Mouse (Mus musculus) neural tube, embryonic 11.5 days (tissue): ENCODE measurements around the gene BC024978. TPM values are rescaled to one million over a fixed set of nuclear protein-coding genes. Genes with fewer than 3 reads are reported as not detected.
"Not testable (repeated sequence)": the region's sequence is repeated elsewhere in the genome, so short reads cannot be mapped to it uniquely, and the experiment has no call there.

Experiments used
- ATAC-seq: fragments of 200-750 bp; cut with Nextera tagmentation; 2 replicates; pipeline ENCODE4 v1.8.0; 2017; ENCODE audit warnings: moderate number of reproducible peaks, mild to moderate bottlenecking, moderate TSS enrichment, moderate library complexity; ENCODE audit not compliant: insufficient read depth, low FRiP score, low TSS enrichment
- DNase-seq: peaks from one replicate; pipeline ENCODE4 v3.0.0-alpha.2; 2015; ENCODE audit warnings: low spot score
- H3K27ac ChIP-seq: fragments of 300-500 bp; sonication (generic); 2 replicates; pipeline ENCODE4 v1.5.1; 2014; ENCODE audit warnings: low read depth, mild to moderate bottlenecking, low read length
- H3K27me3 ChIP-seq: fragments of 300-500 bp; sonication (generic); 2 replicates; pipeline ENCODE4 v1.6.1; 2014; ENCODE audit warnings: mild to moderate bottlenecking, low read length, mixed read lengths; ENCODE audit not compliant: control insufficient read depth, insufficient read depth
- H3K36me3 ChIP-seq: fragments of 300-500 bp; sonication (generic); 2 replicates; pipeline ENCODE4 v1.6.1; 2014; ENCODE audit warnings: mild to moderate bottlenecking, low read length, moderate library complexity, mixed read lengths; ENCODE audit not compliant: control insufficient read depth, insufficient read depth
- H3K4me1 ChIP-seq: fragments of 300-500 bp; sonication (generic); 2 replicates; pipeline ENCODE4 v1.6.1; 2014; ENCODE audit warnings: low read length, mixed read lengths; ENCODE audit not compliant: control insufficient read depth, insufficient read depth
- H3K4me2 ChIP-seq: fragments of 300-500 bp; sonication (generic); 2 replicates; pipeline ENCODE4 v1.6.1; 2014; ENCODE audit warnings: low read depth, mild to moderate bottlenecking, moderate library complexity
- H3K4me3 ChIP-seq: fragments of 300-500 bp; sonication (generic); 2 replicates; pipeline ENCODE4 v1.5.1; 2014; ENCODE audit warnings: low read depth, low read length
- H3K9ac ChIP-seq: fragments of 300-500 bp; sonication (generic); 2 replicates; pipeline ENCODE4 v1.6.1; 2014; ENCODE audit warnings: mild to moderate bottlenecking, low read length
- H3K9me3 ChIP-seq: fragments of 300-500 bp; sonication (generic); 2 replicates; pipeline ENCODE4 v1.6.1; 2016; ENCODE audit warnings: low read length; ENCODE audit not compliant: control insufficient read depth
- WGBS: fragments of 180-500 bp; shearing (Covaris S2); extraction: QIAGEN DNeasy Blood & Tissue Kit; methylation state at CpG from one replicate; pipeline ENCODE4 v1.1.7; 2014; 5-methylcytosine and 5-hydroxymethylcytosine counted together
- polyA plus RNA-seq: library from polyadenylated mRNA; unstranded; fragments of >200 nt; fragmentation: Nextera tagmentation; extraction: Ambion mirVana; gene quantifications from 2 replicates; pipeline ENCODE4 v1.2.1, GENCODE M21; 2014

Gene BC024978
- polyA plus RNA-seq, 1 experiment from 2014 or later = 4.4 TPM

GRCm38 (mm10) chr7:27232781-27233281 is 37.2 kb downstream of the BC024978 start, which contains the start of gene Coq8b:
Gene Coq8b, plus strand, starts transcription at chr7:27233023.
- peak; percentile 92 for ATAC-seq
- Histone ChIP-seq H3K36me3 (no peaks in the 10 kb centered on the region), H3K27ac (peak within 1 kb of the TSS; percentile 64), H3K27me3 (no peaks in the 10 kb centered on the region), H3K4me2 (peak within 1 kb of the TSS; percentile 42), H3K4me3 (peak within 1 kb of the TSS; percentile 43), H3K4me1 (peaks cover 4% of the 10 kb centered on the region; the same call in 1 of the 2 replicates), H3K9ac (peak within 1 kb of the TSS; percentile 52), H3K9me3 (no peaks in the 10 kb centered on the region)
- peak; percentile 97 for DNase-seq
- WGBS = under 1% methylated on average over 25 of the region's 25 CpGs

- Histone ChIP-seq H3K4me1 (peaks cover 4% of the 10 kb centered on the region; the same call in 1 of the 2 replicates), H3K9ac (peak overlapping the region; percentile 52), H3K36me3 (no peaks in the 10 kb centered on the region), H3K9me3 (no peaks in the 10 kb centered on the region), H3K27me3 (no peaks in the 10 kb centered on the region), H3K4me3 (peak overlapping the region; percentile 43), H3K4me2 (peak overlapping the region; percentile 42), H3K27ac (peak overlapping the region; percentile 3)
- ATAC-seq (peak; percentile 45), DNase-seq (no peak)
- 5% methylated on average over 5 of the region's 6 CpGs for WGBS
Measured at GRCm38 (mm10) chr7:27233300-27233699, 37.7 kb downstream of the BC024978 start.

- no peak overlapping the region for H3K4me3 ChIP-seq
- H3K27ac ChIP-seq = no peak overlapping the region
- H3K27me3 ChIP-seq = no peaks in the 10 kb centered on the region
- H3K4me2 ChIP-seq = no peak overlapping the region
- no peaks in the 10 kb centered on the region; the same call in 1 of the 2 replicates for H3K36me3 ChIP-seq
- WGBS = 90% methylated on average over 2 of the region's 2 CpGs
- no peaks in the 10 kb centered on the region for H3K9me3 ChIP-seq
- DNase-seq = no peak
- H3K4me1 ChIP-seq = peaks cover 4% of the 10 kb centered on the region; the same call in 1 of the 2 replicates
- H3K9ac ChIP-seq = no peak overlapping the region
- ATAC-seq = no peak
Measured at GRCm38 (mm10) chr7:27235726-27236125, 40.1 kb downstream of the BC024978 start.

GRCm38 (mm10) chr7:27237527-27237926 is 41.9 kb downstream of the BC024978 start:
- Histone ChIP-seq H3K9ac (no peak overlapping the region), H3K27ac (no peak overlapping the region), H3K4me1 (peaks cover 4% of the 10 kb centered on the region; the same call in 1 of the 2 replicates), H3K36me3 (no peaks in the 10 kb centered on the region; the same call in 1 of the 2 replicates), H3K9me3 (no peaks in the 10 kb centered on the region), H3K4me2 (no peak overlapping the region), H3K27me3 (no peaks in the 10 kb centered on the region), H3K4me3 (no peak overlapping the region)
- ATAC-seq (no peak), DNase-seq (no peak)
- 87% methylated on average over 2 of the region's 2 CpGs for WGBS

GRCm38 (mm10) chr7:27238568-27238967 is 43.0 kb downstream of the BC024978 start:
- 91% methylated on average over 5 of the region's 5 CpGs for WGBS
- ATAC-seq (no peak), DNase-seq (no peak)
- Histone ChIP-seq H3K27ac (no peak overlapping the region), H3K9me3 (no peaks in the 10 kb centered on the region), H3K9ac (no peak overlapping the region), H3K36me3 (no peaks in the 10 kb centered on the region; the same call in 1 of the 2 replicates), H3K4me3 (no peak overlapping the region), H3K4me1 (peaks cover 3% of the 10 kb centered on the region; the same call in 1 of the 2 replicates), H3K4me2 (no peak overlapping the region), H3K27me3 (no peaks in the 10 kb centered on the region)

- Histone ChIP-seq H3K27me3 (no peaks in the 10 kb centered on the region), H3K4me3 (no peak overlapping the region), H3K27ac (no peak overlapping the region), H3K36me3 (peaks cover 2% of the 10 kb centered on the region; the same call in 1 of the 2 replicates), H3K9ac (no peak overlapping the region), H3K9me3 (no peaks in the 10 kb centered on the region), H3K4me2 (no peak overlapping the region), H3K4me1 (no peaks in the 10 kb centered on the region)
- no peak for DNase-seq
- no peak for ATAC-seq
- WGBS = 70% methylated on average over 8 of the region's 8 CpGs
Measured at GRCm38 (mm10) chr7:27243211-27243610, 47.6 kb downstream of the BC024978 start.

GRCm38 (mm10) chr7:27244088-27244487 is 48.5 kb downstream of the BC024978 start:
- H3K9ac ChIP-seq, DNase-seq, H3K27ac ChIP-seq, H3K36me3 ChIP-seq, H3K4me1 ChIP-seq, H3K9me3 ChIP-seq, H3K27me3 ChIP-seq, H3K4me3 ChIP-seq, ATAC-seq, H3K4me2 ChIP-seq: not testable (repeated sequence)
- WGBS = 87% methylated on average over 2 of the region's 2 CpGs

- no peak for ATAC-seq
- H3K36me3 ChIP-seq = 0 out of 2 replicates have a peak, but pooled peaks cover 2% of the 10 kb centered on the region
- no peaks in the 10 kb centered on the region for H3K4me1 ChIP-seq
- WGBS = 79% methylated on average over 2 of the region's 2 CpGs
- H3K4me3 ChIP-seq = no peak overlapping the region
- H3K9ac ChIP-seq = no peak overlapping the region
- H3K27me3 ChIP-seq = no peaks in the 10 kb centered on the region
- H3K4me2 ChIP-seq = no peak overlapping the region
- DNase-seq = no peak
- H3K9me3 ChIP-seq = no peaks in the 10 kb centered on the region
- no peak overlapping the region for H3K27ac ChIP-seq
Measured at GRCm38 (mm10) chr7:27249146-27249545, 53.6 kb downstream of the BC024978 start.

- H3K4me1 ChIP-seq = no peaks in the 10 kb centered on the region
- DNase-seq = no peak
- H3K9ac ChIP-seq = no peak overlapping the region
- no peaks in the 10 kb centered on the region for H3K27me3 ChIP-seq
- ATAC-seq = no peak
- no peaks in the 10 kb centered on the region for H3K9me3 ChIP-seq
- no peak overlapping the region for H3K4me2 ChIP-seq
- no peak overlapping the region for H3K4me3 ChIP-seq
- peaks cover 2% of the 10 kb centered on the region; the same call in 1 of the 2 replicates for H3K36me3 ChIP-seq
- WGBS = 94% methylated on average over 5 of the region's 5 CpGs
- no peak overlapping the region for H3K27ac ChIP-seq
Measured at GRCm38 (mm10) chr7:27249928-27250327, 54.3 kb downstream of the BC024978 start.
